Mouse (Mus musculus) T-helper 1 cell (primary cell): Measurements from ENCODE around the gene Uimc1.

Experiments used
- in situ Hi-C: fragments of 300-600 bp; cut with MboI, MseI; formaldehyde crosslinking; loops from one replicate; pipeline ENCODE4 v1.15.1; 2025; ENCODE audit warnings: high pct_unique_total_duplicates

Gene Uimc1

GRCm38 (mm10) chr13:54997568-54997967, 102.5 kb downstream of the Uimc1 start:
- in situ Hi-C loops = loop anchor here (10.0 kb wide), 1 partner anchor 1617 kb away; no protein-coding TSS in a partner anchor

GRCm38 (mm10) chr13:54995161-54995560, 104.9 kb downstream of the Uimc1 start:
- in situ Hi-C loops = loop anchor here (10.0 kb wide), 1 partner anchor 1620 kb away; no protein-coding TSS in a partner anchor

- in situ Hi-C loops = loop anchor here (10.0 kb wide), 1 partner anchor 1620 kb away; no protein-coding TSS in a partner anchor
These were observed 105.5 kb downstream of the Uimc1 start for GRCm38 (mm10) chr13:54994576-54994975.

- in situ Hi-C loops = loop anchor here (10.0 kb wide), 1 partner anchor 1623 kb away; no protein-coding TSS in a partner anchor
These were observed 107.9 kb downstream of the Uimc1 start for GRCm38 (mm10) chr13:54992215-54992614.

GRCm38 (mm10) chr13:54988181-54988760, 111.8 kb downstream of the Uimc1 start:
- in situ Hi-C loops = no loop called here

GRCm38 (mm10) chr13:54987405-54987804, 112.7 kb downstream of the Uimc1 start:
- in situ Hi-C loops = no loop called here

GRCm38 (mm10) chr13:54983614-54984013, 116.5 kb downstream of the Uimc1 start:
- in situ Hi-C loops = no loop called here

- in situ Hi-C loops = no loop called here
These were observed 117.1 kb downstream of the Uimc1 start for GRCm38 (mm10) chr13:54983001-54983400.

GRCm38 (mm10) chr13:54980957-54981356, 119.1 kb downstream of the Uimc1 start:
- in situ Hi-C loops = no loop called here

GRCm38 (mm10) chr13:54978804-54979203, 121.3 kb downstream of the Uimc1 start:
- in situ Hi-C loops = no loop called here
